Mouse (Mus musculus) heart, embryonic 10.5 days (tissue): Measurements from ENCODE around the gene Nfib. TPM values are rescaled to one million over a fixed set of nuclear protein-coding genes. Genes with fewer than 3 reads are reported as not detected.
A peak's percentile ranks its signal among the peaks of the same experiment; 100 is the strongest.

Experiments used
- DNase-seq: peaks from one replicate; pipeline ENCODE4 v3.0.0-alpha.2; 2017; ENCODE audit warnings: low spot score
- H3K27ac ChIP-seq: fragments of 300-500 bp; sonication (generic); 2 replicates; pipeline ENCODE4 v1.5.1; 2016; ENCODE audit warnings: mild to moderate bottlenecking
- H3K27me3 ChIP-seq: fragments of 300-500 bp; sonication (generic); 2 replicates; pipeline ENCODE4 v1.6.1; 2016; ENCODE audit warnings: mild to moderate bottlenecking; ENCODE audit not compliant: poor library complexity, insufficient read depth, severe bottlenecking
- H3K36me3 ChIP-seq: fragments of 300-500 bp; sonication (generic); 2 replicates; pipeline ENCODE4 v1.6.1; 2016; ENCODE audit warnings: mild to moderate bottlenecking, moderate library complexity
- H3K4me1 ChIP-seq: fragments of 300-500 bp; sonication (generic); 2 replicates; pipeline ENCODE4 v1.6.1; 2016; ENCODE audit warnings: mild to moderate bottlenecking
- H3K4me3 ChIP-seq: fragments of 300-500 bp; sonication (generic); 2 replicates; pipeline ENCODE4 v1.5.1; 2016; ENCODE audit warnings: mild to moderate bottlenecking, moderate library complexity
- H3K9me3 ChIP-seq: fragments of 300-500 bp; sonication (generic); 2 replicates; pipeline ENCODE4 v1.6.1; 2016; ENCODE audit warnings: mild to moderate bottlenecking, moderate library complexity
- WGBS: fragments of 180-500 bp; shearing (Covaris S2); methylation state at CpG from one replicate; pipeline ENCODE4 v1.1.7; 2016; 5-methylcytosine and 5-hydroxymethylcytosine counted together
- polyA plus RNA-seq: library from polyadenylated mRNA; unstranded; fragments of >200 nt; fragmentation: Nextera tagmentation; extraction: Ambion mirVana; gene quantifications from 2 replicates; pipeline ENCODE4 v1.2.1, GENCODE M21; 2016

Gene Nfib
- polyA plus RNA-seq, 1 experiment from 2014 or later, result 38.1 TPM

- no peak for DNase-seq
- Histone ChIP-seq H3K36me3 (0 out of 2 replicates have a peak, but pooled peaks cover 4% of the 10 kb centered on the region), H3K27me3 (no peaks in the 10 kb centered on the region), H3K9me3 (no peaks in the 10 kb centered on the region), H3K4me3 (no peak overlapping the region), H3K27ac (no peak overlapping the region), H3K4me1 (no peaks in the 10 kb centered on the region; the same call in 1 of the 2 replicates)
- 98% methylated on average over 3 of the region's 3 CpGs for WGBS
Observed at GRCm38 (mm10) chr4:82378050-82378449, 327.5 kb downstream of the Nfib start.

- DNase-seq, result no peak
- no peak overlapping the region for H3K4me3 ChIP-seq
- H3K27me3 ChIP-seq, result no peaks in the 10 kb centered on the region
- H3K27ac ChIP-seq, result no peak overlapping the region
- WGBS, result 80% methylated on average over 3 of the region's 3 CpGs
- no peaks in the 10 kb centered on the region for H3K9me3 ChIP-seq
- 0 out of 2 replicates have a peak, but pooled peaks cover 4% of the 10 kb centered on the region for H3K36me3 ChIP-seq
- H3K4me1 ChIP-seq, result no peaks in the 10 kb centered on the region; the same call in 1 of the 2 replicates
Observed at GRCm38 (mm10) chr4:82377621-82378020, 327.9 kb downstream of the Nfib start.

GRCm38 (mm10) chr4:82374560-82374959 is 331.0 kb downstream of the Nfib start:
- DNase-seq, result no peak
- Histone ChIP-seq H3K36me3 (peaks cover 5% of the 10 kb centered on the region; the same call in 1 of the 2 replicates), H3K4me3 (no peak overlapping the region), H3K4me1 (no peaks in the 10 kb centered on the region; the same call in 1 of the 2 replicates), H3K27ac (no peak overlapping the region), H3K27me3 (no peaks in the 10 kb centered on the region), H3K9me3 (no peaks in the 10 kb centered on the region)
- 63% methylated on average over 5 of the region's 5 CpGs for WGBS

- no peaks in the 10 kb centered on the region for H3K9me3 ChIP-seq
- H3K4me1 ChIP-seq, result no peaks in the 10 kb centered on the region; the same call in 1 of the 2 replicates
- no peak for DNase-seq
- H3K36me3 ChIP-seq, result peaks cover 5% of the 10 kb centered on the region; the same call in 1 of the 2 replicates
- no peak overlapping the region for H3K27ac ChIP-seq
- WGBS, result 84% methylated on average over 4 of the region's 4 CpGs
- H3K27me3 ChIP-seq, result no peaks in the 10 kb centered on the region
- H3K4me3 ChIP-seq, result no peak overlapping the region
Observed at GRCm38 (mm10) chr4:82372217-82372616, 333.3 kb downstream of the Nfib start.

- no peaks in the 10 kb centered on the region for H3K27me3 ChIP-seq
Observed at GRCm38 (mm10) chr4:82371471-82371870, 334.1 kb downstream of the Nfib start.

GRCm38 (mm10) chr4:82369011-82369776 is 336.4 kb downstream of the Nfib start:
- peaks cover 7% of the 10 kb centered on the region for H3K4me1 ChIP-seq
- H3K36me3 ChIP-seq, result peaks cover 5% of the 10 kb centered on the region; the same call in 1 of the 2 replicates
- H3K4me3 ChIP-seq, result no peak overlapping the region
- no peaks in the 10 kb centered on the region for H3K9me3 ChIP-seq
- no peak overlapping the region for H3K27ac ChIP-seq
- no peaks in the 10 kb centered on the region for H3K27me3 ChIP-seq
- no peak for DNase-seq
- 76% methylated on average over 6 of the region's 6 CpGs for WGBS

More at GRCm38 (mm10) chr4:82371471-82371870, 334.1 kb downstream of the Nfib start:
- Histone ChIP-seq H3K36me3 (peaks cover 5% of the 10 kb centered on the region; the same call in 1 of the 2 replicates), H3K27ac (no peak overlapping the region), H3K9me3 (no peaks in the 10 kb centered on the region), H3K4me3 (no peak overlapping the region), H3K4me1 (no peaks in the 10 kb centered on the region; the same call in 1 of the 2 replicates)
- WGBS, result 87% methylated on average over 4 of the region's 4 CpGs
- DNase-seq, result no peak

GRCm38 (mm10) chr4:82368091-82368775 is 337.3 kb downstream of the Nfib start:
- Histone ChIP-seq H3K4me1 (peaks cover 15% of the 10 kb centered on the region), H3K4me3 (no peak overlapping the region), H3K36me3 (peaks cover 5% of the 10 kb centered on the region; the same call in 1 of the 2 replicates), H3K27me3 (no peaks in the 10 kb centered on the region), H3K27ac (no peak overlapping the region), H3K9me3 (no peaks in the 10 kb centered on the region)
- 82% methylated on average over 9 of the region's 9 CpGs for WGBS
- DNase-seq, result no peak

GRCm38 (mm10) chr4:82364696-82365385 is 340.7 kb downstream of the Nfib start:
- Histone ChIP-seq H3K4me1 (peaks cover 43% of the 10 kb centered on the region), H3K27me3 (no peaks in the 10 kb centered on the region), H3K9me3 (no peaks in the 10 kb centered on the region), H3K4me3 (no peak overlapping the region), H3K36me3 (no peaks in the 10 kb centered on the region), H3K27ac (no peak overlapping the region)
- 34% methylated on average over 4 of the region's 4 CpGs for WGBS
- DNase-seq, result no peak

GRCm38 (mm10) chr4:82363951-82364350 is 341.6 kb downstream of the Nfib start:
- Histone ChIP-seq H3K4me3 (no peak overlapping the region), H3K27me3 (no peaks in the 10 kb centered on the region), H3K9me3 (no peaks in the 10 kb centered on the region), H3K27ac (no peak overlapping the region), H3K4me1 (peaks cover 43% of the 10 kb centered on the region), H3K36me3 (no peaks in the 10 kb centered on the region)
- no peak for DNase-seq
- 84% methylated on average over 6 of the region's 6 CpGs for WGBS

- Histone ChIP-seq H3K27ac (0 out of 2 replicates have a peak overlapping the region, but pooled peaks have one; percentile 47), H3K36me3 (peaks cover 7% of the 10 kb centered on the region; the same call in 1 of the 2 replicates), H3K4me3 (no peak overlapping the region), H3K4me1 (peaks cover 43% of the 10 kb centered on the region), H3K27me3 (no peaks in the 10 kb centered on the region), H3K9me3 (no peaks in the 10 kb centered on the region)
- DNase-seq, result no peak
- 33% methylated on average over 3 of the region's 3 CpGs for WGBS
Observed at GRCm38 (mm10) chr4:82362294-82362693, 343.3 kb downstream of the Nfib start.

GRCm38 (mm10) chr4:82360081-82360511 is 345.5 kb downstream of the Nfib start:
- H3K4me3 ChIP-seq, result no peak overlapping the region
- 55% methylated on average over 4 of the region's 4 CpGs for WGBS
- DNase-seq, result no peak
- H3K27ac ChIP-seq, result no peak overlapping the region
- no peaks in the 10 kb centered on the region for H3K27me3 ChIP-seq
- H3K9me3 ChIP-seq, result no peaks in the 10 kb centered on the region
- peaks cover 7% of the 10 kb centered on the region; the same call in 1 of the 2 replicates for H3K36me3 ChIP-seq
- H3K4me1 ChIP-seq, result peaks cover 42% of the 10 kb centered on the region

GRCm38 (mm10) chr4:82359110-82359509 is 346.4 kb downstream of the Nfib start:
- Histone ChIP-seq H3K9me3 (no peaks in the 10 kb centered on the region), H3K27ac (no peak overlapping the region), H3K4me3 (no peak overlapping the region), H3K4me1 (peaks cover 36% of the 10 kb centered on the region), H3K36me3 (peaks cover 7% of the 10 kb centered on the region; the same call in 1 of the 2 replicates), H3K27me3 (no peaks in the 10 kb centered on the region)
- 73% methylated on average over 3 of the region's 3 CpGs for WGBS
- DNase-seq, result no peak
